Mouse (Mus musculus): Measurements from ENCODE around the gene Tbc1d14.

DNA sequence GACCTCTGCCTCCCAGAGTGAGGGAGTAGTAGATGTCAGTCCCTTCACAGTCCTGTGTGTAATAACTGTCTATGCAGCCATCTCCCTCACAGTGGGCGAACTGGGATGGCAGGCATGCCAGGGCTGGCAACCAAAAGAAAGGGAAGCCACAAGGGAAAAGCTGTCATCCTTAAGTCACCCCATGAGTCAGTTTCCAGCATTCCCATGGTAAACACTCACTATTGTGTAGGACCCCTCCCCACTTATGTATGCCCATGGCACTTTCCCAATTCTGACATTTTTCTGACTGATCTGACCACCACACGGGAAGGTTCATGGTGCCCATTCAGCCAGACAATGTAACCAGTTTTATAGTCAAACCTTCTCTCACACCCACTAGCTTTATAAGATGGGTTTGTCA, 132.4 kb downstream of the Tbc1d14 start:
- TF ChIP-seq CTCF (IDR thresholded peaks at IDR 0.05; ENCODE audit: low read depth, low read length) (no peak), TAL1 (conservative IDR thresholded peaks at IDR 0.05; ENCODE audit: low read depth, low read length) (no peak), GATA1 (IDR thresholded peaks at IDR 0.05; ENCODE audit: borderline replicate concordance, low read length) (no peak), GATA2 (IDR thresholded peaks at IDR 0.05; ENCODE audit: borderline replicate concordance, low read depth, low read length) (no peak)

All from G1E (cell line).